Mouse (Mus musculus): ENCODE results near the gene Cog7.

Cog7 gene

GRCm38 (mm10) chr7:121954891-121955669 is 26.4 kb downstream of the Cog7 start:
- in situ Hi-C loops (cut with MboI, MseI) = loop anchor here (5.0 kb wide), 1 partner anchor 123 kb away; no protein-coding TSS in a partner anchor

GRCm38 (mm10) chr7:121947513-121947912 is 34.0 kb downstream of the Cog7 start:
- in situ Hi-C loops (cut with MboI, MseI) = no loop called here

- in situ Hi-C loops (cut with MboI, MseI) = no loop called here
Observed at GRCm38 (mm10) chr7:121946196-121946595, 35.3 kb downstream of the Cog7 start.

- in situ Hi-C loops (cut with MboI, MseI) = no loop called here
Observed at GRCm38 (mm10) chr7:121942371-121942770, 39.1 kb downstream of the Cog7 start.

- in situ Hi-C loops (cut with MboI, MseI) = no loop called here
Observed at GRCm38 (mm10) chr7:121941640-121942039, 39.9 kb downstream of the Cog7 start.

- in situ Hi-C loops (cut with MboI, MseI) = no loop called here
Observed at GRCm38 (mm10) chr7:121941016-121941415, 40.5 kb downstream of the Cog7 start.

DNA sequence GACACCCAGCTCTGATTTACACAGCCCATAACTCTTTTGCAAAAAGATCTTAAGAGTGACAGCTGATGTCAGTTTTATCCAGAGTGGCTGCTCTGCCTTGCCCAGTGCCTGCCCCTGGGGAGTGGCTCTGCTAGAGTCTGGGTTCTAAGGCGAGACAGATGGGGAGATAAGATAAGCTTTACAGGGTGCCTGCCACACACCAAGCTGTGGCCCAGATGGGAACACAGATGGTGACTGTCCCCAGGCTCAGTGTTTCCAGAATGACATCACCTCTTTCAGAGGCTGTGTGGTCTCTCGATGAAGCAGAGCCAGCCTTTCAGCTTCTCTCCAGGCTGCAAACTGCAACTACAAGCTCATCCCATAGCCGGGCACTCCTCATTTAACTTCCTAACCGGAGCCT is 41.8 kb downstream of the Cog7 start:
- in situ Hi-C loops (cut with MboI, MseI) = no loop called here

GRCm38 (mm10) chr7:121939244-121939643 is 42.3 kb downstream of the Cog7 start:
- in situ Hi-C loops (cut with MboI, MseI) = no loop called here

DNA sequence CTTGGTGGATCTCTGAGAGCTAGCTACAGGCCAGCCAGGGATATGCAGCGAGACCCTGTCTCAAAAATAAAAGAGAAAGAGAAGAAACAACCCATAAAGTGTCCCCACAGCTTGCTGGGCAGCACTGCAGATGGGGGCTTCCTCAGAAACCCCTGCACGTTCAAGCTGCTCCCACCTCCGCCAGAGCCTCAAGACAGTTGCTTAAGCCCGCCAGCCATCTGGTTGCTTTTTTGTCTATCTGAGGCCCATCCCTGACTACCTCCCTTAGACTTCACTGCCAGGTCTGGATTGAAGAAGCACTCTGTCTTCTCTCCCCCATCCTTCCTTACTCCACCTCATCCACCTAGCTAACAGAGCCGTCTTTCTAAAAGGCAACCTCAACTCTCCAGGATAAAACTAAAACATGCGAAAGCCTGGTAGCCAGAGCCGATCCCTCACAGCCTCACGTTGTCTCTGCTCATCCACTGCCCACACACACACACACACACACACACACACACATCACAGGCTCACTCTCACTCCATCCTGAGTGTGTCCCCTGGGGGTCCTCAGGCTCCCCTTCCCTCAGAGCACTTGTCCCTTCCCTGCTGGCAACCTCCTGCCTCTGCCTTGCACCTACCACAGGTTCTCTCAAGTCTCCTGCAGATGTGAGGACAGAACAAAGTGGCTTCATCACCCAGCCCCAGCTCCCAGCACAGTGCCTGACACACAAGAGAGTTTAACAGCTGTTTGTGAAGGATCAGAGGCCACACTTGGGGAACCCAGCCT is 43.2 kb downstream of the Cog7 start:
- in situ Hi-C loops (cut with MboI, MseI) = no loop called here

DNA sequence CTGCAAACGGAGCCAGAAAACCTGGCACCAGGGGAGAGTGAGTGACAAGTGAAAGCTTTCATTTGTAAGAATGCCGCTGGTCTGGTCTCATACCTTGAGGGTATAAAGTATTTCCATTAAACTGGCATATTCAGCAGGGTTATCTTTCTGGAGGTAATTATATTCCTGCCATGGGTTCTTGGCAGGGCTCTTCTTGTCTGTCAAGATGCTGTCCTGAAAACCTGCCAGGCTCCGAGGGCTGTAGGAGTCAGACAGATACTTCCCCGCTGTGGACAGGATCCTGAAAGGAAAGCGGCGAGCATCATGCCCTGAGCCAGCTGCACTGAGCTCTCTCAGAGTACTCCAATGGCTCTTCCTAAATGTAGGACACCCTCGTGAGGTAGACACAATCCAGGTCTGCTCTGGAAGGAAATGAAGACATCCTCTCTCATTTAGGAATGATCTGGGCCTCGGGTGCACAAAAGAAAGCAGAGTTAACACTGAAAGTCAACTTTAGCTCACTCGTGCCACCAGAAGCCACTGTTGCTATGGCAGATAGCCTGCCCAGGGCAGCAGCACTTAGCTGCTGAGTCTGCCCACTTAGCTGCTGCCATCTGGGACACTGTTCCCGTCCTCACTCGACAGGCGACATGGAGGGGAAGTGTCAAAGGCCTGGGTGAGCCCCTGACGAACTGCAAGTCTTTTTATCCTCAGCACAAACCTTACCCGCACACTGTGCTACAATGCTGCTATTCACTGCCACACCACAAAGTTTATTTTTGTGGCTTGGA is 44.5 kb downstream of the Cog7 start:
- in situ Hi-C loops (cut with MboI, MseI) = no loop called here

- in situ Hi-C loops (cut with MboI, MseI) = no loop called here
Observed at GRCm38 (mm10) chr7:121935906-121936794, 45.4 kb downstream of the Cog7 start.

- in situ Hi-C loops (cut with MboI, MseI) = no loop called here
Observed at GRCm38 (mm10) chr7:121934346-121934745, 47.2 kb downstream of the Cog7 start.

GRCm38 (mm10) chr7:121933675-121934074 is 47.8 kb downstream of the Cog7 start:
- in situ Hi-C loops (cut with MboI, MseI) = no loop called here

DNA sequence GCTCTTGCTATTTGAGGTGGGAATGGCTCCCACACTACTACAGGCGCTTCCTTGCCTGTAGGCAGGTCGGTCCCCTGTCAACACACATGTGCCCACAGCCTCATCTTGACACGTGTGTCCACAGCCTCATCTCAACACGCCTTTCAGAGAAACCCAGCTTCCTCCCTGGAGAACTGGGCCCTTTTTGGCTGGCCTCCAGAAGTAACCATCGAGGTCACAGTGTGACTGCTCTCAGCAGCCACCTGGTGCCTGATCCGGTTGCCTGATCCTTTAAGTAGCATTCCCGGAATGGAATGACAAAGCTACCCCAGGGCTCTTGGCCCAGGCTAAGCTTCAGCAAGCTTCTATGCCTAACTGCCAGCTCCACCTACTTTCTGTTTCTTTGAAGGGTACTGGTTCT is 50.3 kb downstream of the Cog7 start:
- in situ Hi-C loops (cut with MboI, MseI) = no loop called here

- in situ Hi-C loops (cut with MboI, MseI) = no loop called here
Observed at GRCm38 (mm10) chr7:121927882-121928281, 53.6 kb downstream of the Cog7 start.

DNA sequence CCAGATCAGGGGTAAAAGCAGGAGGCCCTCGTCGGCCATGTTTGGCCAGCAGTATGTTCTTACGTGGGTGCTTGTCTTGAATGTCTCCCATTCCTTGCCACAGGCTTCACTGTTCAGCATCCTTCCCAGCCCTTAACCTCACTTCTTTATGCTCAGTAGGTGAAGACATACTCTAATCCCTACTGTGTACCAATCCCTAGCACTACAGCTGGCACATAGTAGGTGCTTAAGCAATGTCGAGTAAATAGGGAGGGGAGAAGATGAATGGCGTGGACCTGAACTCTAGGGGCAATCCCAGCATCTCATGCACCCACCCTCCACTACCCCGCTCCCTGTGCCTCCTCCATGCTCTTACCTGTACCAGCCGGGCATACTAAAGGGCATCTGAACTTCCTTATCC is 57.1 kb downstream of the Cog7 start:
- in situ Hi-C loops (cut with MboI, MseI) = no loop called here

GRCm38 (mm10) chr7:121913944-121914343 is 67.6 kb downstream of the Cog7 start:
- in situ Hi-C loops (cut with MboI, MseI) = no loop called here

DNA sequence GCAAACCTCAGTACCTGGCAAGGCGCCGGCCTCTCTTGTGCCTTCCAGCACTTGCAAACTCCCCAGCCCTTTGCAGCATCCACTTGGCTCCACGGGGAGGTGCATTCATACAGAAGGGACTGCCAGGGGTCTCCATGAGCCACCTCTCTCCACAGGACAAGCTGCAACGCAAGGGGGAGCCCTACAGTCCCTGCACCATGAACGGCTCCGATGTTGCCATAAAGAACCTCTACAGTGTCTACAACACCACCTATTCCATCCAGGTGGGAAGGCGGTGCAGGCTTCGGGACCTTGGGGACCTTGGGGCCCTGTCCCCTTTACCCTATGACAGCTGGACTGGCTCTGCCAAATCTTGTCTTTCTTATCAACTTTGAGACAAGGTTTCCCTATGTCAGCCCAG is 69.3 kb downstream of the Cog7 start:
- in situ Hi-C loops (cut with MboI, MseI) = no loop called here

DNA sequence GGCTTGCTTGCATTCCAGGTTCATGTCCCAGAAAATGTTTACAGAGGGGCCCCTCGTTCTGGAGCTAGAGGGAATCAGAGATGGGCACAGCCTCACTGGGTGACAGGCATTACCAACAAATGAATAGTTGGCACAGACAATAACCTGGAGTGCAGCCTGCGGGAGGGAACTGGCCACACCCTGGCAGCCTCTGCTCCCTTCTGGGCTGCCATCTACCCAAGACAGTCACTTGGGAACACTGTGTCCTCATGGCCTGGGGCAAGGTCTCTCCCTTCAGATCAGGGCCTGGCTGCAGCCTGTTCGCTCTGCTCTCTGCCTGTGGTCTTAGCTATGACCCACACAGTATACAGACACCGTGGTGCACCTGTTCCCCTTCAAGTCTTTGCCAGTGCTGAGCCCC is 74.6 kb downstream of the Cog7 start:
- in situ Hi-C loops (cut with MboI, MseI) = loop anchor here (5.0 kb wide), 1 partner anchor 75 kb away; no protein-coding TSS in a partner anchor

- in situ Hi-C loops (cut with MboI, MseI) = no loop called here
Observed at GRCm38 (mm10) chr7:121902757-121903411, 78.6 kb downstream of the Cog7 start.

- in situ Hi-C loops (cut with MboI, MseI) = no loop called here
Observed at GRCm38 (mm10) chr7:121899940-121900339, 81.6 kb downstream of the Cog7 start.
